Mouse (Mus musculus): ENCODE results near the gene Nxf2.

DNA sequence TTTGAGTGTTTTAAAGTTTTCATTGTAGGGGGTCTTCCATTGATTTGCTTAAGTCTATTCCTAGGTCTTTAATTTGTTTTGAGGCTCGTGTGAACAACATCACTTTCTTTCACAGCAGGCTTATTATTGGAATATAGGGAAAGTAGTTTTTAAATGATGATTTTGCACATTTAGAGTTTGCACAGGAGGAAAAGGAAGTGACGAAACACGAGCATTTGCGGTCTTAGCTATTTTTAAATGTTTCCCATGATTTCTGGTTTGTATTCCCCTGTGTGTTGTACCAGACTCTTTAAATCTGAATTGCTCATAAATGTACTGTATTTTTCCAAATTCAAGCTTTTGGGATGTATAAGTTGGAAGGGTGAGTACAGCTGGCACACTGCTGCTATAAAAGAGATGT is 54.2 kb downstream of the Nxf2 start:
- no peak for TF ChIP-seq CTCF (IDR thresholded peaks at IDR 0.05; ENCODE audit: low read depth)
- TF ChIP-seq EP300 (IDR thresholded peaks at IDR 0.05; ENCODE audit: low read depth) = no peak

All from liver, postnatal 0 days (tissue).